In the genomic region with DNA sequence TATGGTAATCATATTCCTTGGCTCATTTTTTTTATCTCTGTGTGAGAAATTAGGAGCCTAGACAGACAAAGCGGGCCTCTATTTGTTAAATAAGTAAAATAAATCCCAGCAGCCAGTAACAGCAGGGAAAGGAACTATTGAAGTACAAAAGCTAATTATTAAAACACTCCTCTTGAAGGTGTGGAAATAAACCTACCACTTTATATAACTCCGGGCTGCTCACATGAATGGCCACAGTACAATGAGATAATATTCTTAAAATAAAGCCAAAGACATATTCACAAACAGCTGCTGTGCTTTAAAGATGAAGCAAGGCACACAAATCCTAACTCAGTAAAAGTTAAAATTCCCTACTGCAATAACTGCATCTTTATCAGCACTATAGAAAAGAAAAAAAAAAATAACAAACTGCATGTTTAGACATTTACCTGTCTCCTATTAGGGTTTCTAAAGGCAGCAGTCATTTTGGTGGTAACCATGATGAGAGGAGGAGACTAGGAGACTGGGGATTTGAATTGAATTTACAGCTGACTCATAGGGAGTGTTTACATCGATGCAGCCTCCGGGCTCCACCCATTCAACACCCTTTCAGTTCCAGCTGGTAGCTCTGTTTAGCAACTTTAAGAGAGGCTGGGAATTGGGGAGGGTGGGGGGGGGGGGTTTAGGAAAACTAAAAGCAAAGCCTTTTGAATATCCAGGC, we compare ENCODE assay signal across 8 mouse cellular contexts. TPM values are rescaled to one million over a fixed set of nuclear protein-coding genes. Genes with fewer than 3 reads are reported as not detected.
DNase-seq lines count a peak whose midpoint lies in the region; ATAC-seq and TF ChIP-seq lines count a peak whose summit lies in the region.

A gene (minus strand): TSS at position 547 of the 700 bp plus-strand sequence.

- ATAC-seq in intestine, postnatal 0 days: no peak
- peak; percentile 75 for ATAC-seq in megakaryocyte, adult 5-6 weeks (ENCODE audit: poor library complexity, severe bottlenecking)
- ATAC-seq in activated CD4-positive, CD25-positive, alpha-beta regulatory T cell, adult 4 months: no peak

- H3K36me3 ChIP-seq in intestine, postnatal 0 days (ENCODE audit: control insufficient read depth, insufficient read depth): no peaks in the 10 kb centered on the region

- no peak within 1 kb of the TSS for H3K9ac ChIP-seq in intestine, postnatal 0 days (ENCODE audit: low read depth, low read length)

- TF ChIP-seq POLR2A in lung, adult 2 months (IDR thresholded peaks at IDR 0.05; ENCODE audit: borderline replicate concordance, extremely low read depth, low read depth, low read length): no peak

- no peak within 1 kb of the TSS for H3K4me3 ChIP-seq in lung, adult 2 months (replicated peaks; ENCODE audit: extremely low read depth, low read depth, low read length)
- H3K4me3 ChIP-seq in intestine, postnatal 0 days (ENCODE audit: low read depth, low read length): no peak within 1 kb of the TSS

- 23% methylated on average over 4 of the region's 4 CpGs for WGBS in lung, adult 2 months
- WGBS in intestine, postnatal 0 days: 26% methylated on average over 4 of the region's 4 CpGs

- no peak for DNase-seq in lung, adult 2 months
- no peak for DNase-seq in lung, adult 18-20 months
- peak; percentile 59 for DNase-seq in brain, adult 2 months (ENCODE audit: low read depth, low spot score)
- no peak for DNase-seq in gastrocnemius, postnatal 25 days
- DNase-seq in frontal cortex, postnatal 36 days (ENCODE audit: low spot score in 2 of 2): no peak

- no peaks in the 10 kb centered on the region for H3K9me3 ChIP-seq in intestine, postnatal 0 days (ENCODE audit: control insufficient read depth)

- no peak within 1 kb of the TSS for H3K27ac ChIP-seq in intestine, postnatal 0 days (ENCODE audit: low read depth, low read length)

- no peaks in the 10 kb centered on the region for H3K27me3 ChIP-seq in intestine, postnatal 0 days (replicated peaks; ENCODE audit: control insufficient read depth, insufficient read depth, low read length)

- no peak for TF ChIP-seq CTCF in lung, adult 2 months (IDR thresholded peaks at IDR 0.05; ENCODE audit: insufficient read depth, low read length)
- no peak for TF ChIP-seq CTCF in intestine, postnatal 0 days (IDR thresholded peaks at IDR 0.05; ENCODE audit: low read depth)

- no peak within 1 kb of the TSS for H3K4me2 ChIP-seq in intestine, postnatal 0 days (replicated peaks; ENCODE audit: low read depth)

- no peaks in the 10 kb centered on the region for H3K4me1 ChIP-seq in lung, adult 2 months (ENCODE audit: control insufficient read depth, insufficient read depth, low read length)
- H3K4me1 ChIP-seq in intestine, postnatal 0 days (replicated peaks; ENCODE audit: control insufficient read depth, insufficient read depth, low read length): 0 out of 2 replicates have a peak, but pooled peaks cover 11% of the 10 kb centered on the region

RNA-seq across cellular contexts. Expression of the gene that starts here (rescaled TPM):
- 16.5 and 18.2 TPM in 2 replicates for polyA plus RNA-seq in lung, adult 2 months (2012; rRNA removed)
- 10 to 100 TPM; 13.2 to 13.6 TPM for total RNA-seq in gastrocnemius, postnatal 25 days (2021)
- polyA plus RNA-seq in intestine, postnatal 0 days (2015; fragmentation: Nextera tagmentation; extraction: Ambion mirVana): 39.7 and 41.6 TPM in 2 replicates
- total RNA-seq in megakaryocyte, adult 5-6 weeks (2015): 53.0 and 55.2 TPM in 2 replicates
- total RNA-seq in megakaryocyte, adult 5-6 weeks (2017): 43.8 and 44.6 TPM in 2 replicates
- polyA plus RNA-seq in activated CD4-positive, CD25-positive, alpha-beta regulatory T cell, adult 4 months (2017; shearing (Covaris generic)): 1 to 10 TPM in 1 of 2 experiments, not detected in 1; 1.1 TPM
